Mouse (Mus musculus) natural killer cell, adult 2 months (primary cell): ENCODE data around the gene Gm9922.

ENCODE experiments used
- DNase-seq, 2 experiments: peaks; one replicate each; pipeline ENCODE4 v3.0.0; 2022; ENCODE audit warnings: low spot score in 2 of 2

Gm9922 gene

GRCm38 (mm10) chr14:101729237-101729971, at the start of gene Gm9922, which contains the start of gene Lmo7:
Gene Gm9922 (minus strand): TSS chr14:101729814.
Gene Lmo7 (plus strand): TSS chr14:101729957.
- peak; percentile 3 to 6 for DNase-seq

GRCm38 (mm10) chr14:101778426-101778825, 48.8 kb upstream of the Gm9922 start:
- DNase-seq, result no peak

GRCm38 (mm10) chr14:101777129-101777493, 47.5 kb upstream of the Gm9922 start:
- no peak for DNase-seq

GRCm38 (mm10) chr14:101776296-101777128, 46.9 kb upstream of the Gm9922 start:
- DNase-seq, result no peak

- DNase-seq, result peak in 1 of 2 experiments; percentile 8
Observed at GRCm38 (mm10) chr14:101774631-101775030, 45.0 kb upstream of the Gm9922 start.

- no peak for DNase-seq
Observed at GRCm38 (mm10) chr14:101771756-101772155, 42.1 kb upstream of the Gm9922 start.

- DNase-seq, result no peak
Observed at GRCm38 (mm10) chr14:101771336-101771735, 41.7 kb upstream of the Gm9922 start.

GRCm38 (mm10) chr14:101763762-101764295, 34.2 kb upstream of the Gm9922 start:
- DNase-seq, result no peak

GRCm38 (mm10) chr14:101762267-101762666, 32.7 kb upstream of the Gm9922 start:
- no peak for DNase-seq

- no peak for DNase-seq
Observed at GRCm38 (mm10) chr14:101755425-101755824, 25.8 kb upstream of the Gm9922 start.

GRCm38 (mm10) chr14:101750910-101751309, 21.3 kb upstream of the Gm9922 start:
- DNase-seq, result no peak

GRCm38 (mm10) chr14:101748436-101748835, 18.8 kb upstream of the Gm9922 start:
- DNase-seq, result no peak

- no peak for DNase-seq
Observed at GRCm38 (mm10) chr14:101747811-101748210, 18.2 kb upstream of the Gm9922 start.

- no peak for DNase-seq
Observed at GRCm38 (mm10) chr14:101746635-101747034, 17.0 kb upstream of the Gm9922 start.

GRCm38 (mm10) chr14:101737501-101737900, 7.9 kb upstream of the Gm9922 start:
- DNase-seq, result no peak

GRCm38 (mm10) chr14:101733542-101734303, 4.1 kb upstream of the Gm9922 start:
- no peak for DNase-seq

- DNase-seq, result peak in 1 of 2 experiments; percentile 1
Observed at GRCm38 (mm10) chr14:101729972-101730692, 518 bp upstream of the Gm9922 start.

GRCm38 (mm10) chr14:101714414-101714813, 15.2 kb downstream of the Gm9922 start:
- no peak for DNase-seq

- DNase-seq, result no peak
Observed at GRCm38 (mm10) chr14:101707088-101707487, 22.5 kb downstream of the Gm9922 start.

- peak in 1 of 2 experiments; percentile 6 for DNase-seq
Observed at GRCm38 (mm10) chr14:101704479-101704878, 25.1 kb downstream of the Gm9922 start.

GRCm38 (mm10) chr14:101688406-101688805, 41.2 kb downstream of the Gm9922 start:
- DNase-seq, result no peak
